Mouse (Mus musculus) heart, adult 11 months (tissue): ENCODE results near the gene E130114P18Rik.
A peak's percentile ranks its signal among the peaks of the same experiment; 100 is the strongest.

ENCODE experiments used
- DNase-seq: peaks from one replicate; pipeline ENCODE4 v3.0.0; 2022

Gene E130114P18Rik

DNA sequence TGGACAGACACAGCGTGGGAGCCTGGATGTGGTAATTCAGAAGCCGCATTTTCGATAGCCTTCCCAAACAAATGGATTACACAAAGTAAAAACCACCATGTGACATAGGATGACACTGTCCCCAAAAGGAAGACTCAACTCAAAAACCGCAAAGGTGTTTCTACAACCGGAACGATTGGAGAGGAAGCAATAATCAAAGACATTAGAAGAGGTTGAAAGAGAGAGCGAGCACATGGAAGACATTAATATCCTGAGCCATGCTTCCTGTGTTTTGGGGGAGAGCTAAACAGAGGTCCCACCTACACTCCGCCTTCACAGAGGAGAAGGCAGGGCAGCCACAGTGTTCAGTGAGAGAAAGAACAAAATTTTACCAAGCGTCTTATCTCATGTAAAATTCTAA lies 181.5 kb downstream of the E130114P18Rik start:
- no peak for DNase-seq

DNA sequence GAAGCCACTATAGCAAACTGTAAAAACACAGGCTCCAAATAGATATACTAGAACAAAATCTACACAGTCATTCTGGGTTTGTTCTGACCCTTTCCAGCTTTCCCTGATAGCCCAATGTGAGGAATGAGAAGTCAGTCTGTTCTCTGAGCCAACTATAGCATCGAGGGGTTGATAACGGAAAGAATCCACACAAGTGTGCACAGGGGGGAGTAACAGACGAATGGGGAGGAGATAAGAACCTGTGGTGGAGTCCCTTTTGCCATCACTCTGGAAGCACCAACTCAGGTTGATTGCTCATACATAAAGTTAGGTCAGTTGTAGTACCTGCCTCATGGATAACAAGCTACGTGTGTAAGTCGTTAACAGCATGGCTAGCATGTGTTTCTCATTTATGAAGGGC lies 184.0 kb downstream of the E130114P18Rik start:
- no peak for DNase-seq

DNA sequence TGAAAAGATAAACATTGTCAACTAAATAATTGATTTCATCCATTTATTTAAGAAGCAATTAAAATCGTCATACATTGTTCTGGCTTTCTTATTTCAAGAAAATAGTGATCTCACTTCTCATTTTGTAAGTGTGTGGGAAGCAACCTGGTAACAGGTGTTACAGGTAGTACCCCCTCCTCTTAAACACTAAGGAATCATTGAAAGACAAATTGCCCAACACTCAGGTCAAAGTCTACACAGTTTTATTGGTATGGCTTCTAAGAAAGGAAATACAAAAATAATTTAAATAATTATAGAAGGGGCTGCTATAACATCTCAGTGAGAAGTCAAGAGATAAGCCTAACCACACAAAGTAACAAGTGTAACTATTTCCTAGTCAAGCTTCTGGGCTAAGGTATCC lies 188.1 kb downstream of the E130114P18Rik start:
- DNase-seq = no peak

DNA sequence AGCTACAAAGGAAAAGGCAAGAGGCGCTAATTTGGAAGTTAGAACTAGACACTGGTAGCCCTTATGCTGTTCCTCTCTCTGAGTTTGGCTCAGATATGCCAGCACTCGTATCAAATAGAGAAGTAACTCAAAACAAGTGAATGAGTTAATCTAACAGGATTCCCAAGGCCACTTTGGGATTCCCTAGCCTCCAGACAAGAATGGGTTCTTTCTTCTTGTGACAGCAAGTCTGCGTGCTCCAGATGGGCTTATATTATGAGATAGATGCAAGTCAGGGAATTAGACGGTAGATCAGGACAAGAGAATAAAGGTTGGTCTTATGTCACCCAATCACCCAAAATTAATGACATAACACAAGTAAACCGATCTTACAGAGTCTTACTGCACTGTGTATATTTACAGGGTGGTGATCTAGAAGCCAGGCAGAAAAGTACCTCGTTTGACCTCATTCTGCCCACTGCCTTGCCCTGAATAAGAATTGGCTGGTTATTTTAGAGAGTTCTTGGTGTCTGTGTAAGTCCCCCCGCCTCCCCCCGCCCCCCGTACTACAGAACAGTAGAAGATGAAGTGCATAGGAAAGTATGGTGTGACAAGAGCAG lies 190.4 kb downstream of the E130114P18Rik start:
- no peak for DNase-seq

DNA sequence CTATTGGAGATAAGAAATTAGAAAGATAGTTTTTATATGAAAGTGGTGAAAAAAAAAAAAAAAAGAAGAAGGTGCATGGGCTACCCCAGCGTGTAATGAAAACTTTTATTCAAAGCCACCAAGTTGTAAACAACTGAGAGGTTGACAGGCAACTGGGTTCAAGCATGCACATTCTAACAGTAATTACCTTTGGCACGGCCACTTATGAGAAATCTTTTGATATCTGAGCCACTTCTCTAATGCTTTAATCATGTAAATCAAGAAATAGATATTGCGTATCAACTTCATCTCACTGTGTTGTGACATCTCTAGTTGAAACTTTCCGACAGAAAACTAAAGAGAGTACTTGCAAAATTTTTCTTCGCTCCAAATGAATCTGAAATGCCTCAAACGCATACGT lies 192.7 kb downstream of the E130114P18Rik start:
- DNase-seq = no peak

DNA sequence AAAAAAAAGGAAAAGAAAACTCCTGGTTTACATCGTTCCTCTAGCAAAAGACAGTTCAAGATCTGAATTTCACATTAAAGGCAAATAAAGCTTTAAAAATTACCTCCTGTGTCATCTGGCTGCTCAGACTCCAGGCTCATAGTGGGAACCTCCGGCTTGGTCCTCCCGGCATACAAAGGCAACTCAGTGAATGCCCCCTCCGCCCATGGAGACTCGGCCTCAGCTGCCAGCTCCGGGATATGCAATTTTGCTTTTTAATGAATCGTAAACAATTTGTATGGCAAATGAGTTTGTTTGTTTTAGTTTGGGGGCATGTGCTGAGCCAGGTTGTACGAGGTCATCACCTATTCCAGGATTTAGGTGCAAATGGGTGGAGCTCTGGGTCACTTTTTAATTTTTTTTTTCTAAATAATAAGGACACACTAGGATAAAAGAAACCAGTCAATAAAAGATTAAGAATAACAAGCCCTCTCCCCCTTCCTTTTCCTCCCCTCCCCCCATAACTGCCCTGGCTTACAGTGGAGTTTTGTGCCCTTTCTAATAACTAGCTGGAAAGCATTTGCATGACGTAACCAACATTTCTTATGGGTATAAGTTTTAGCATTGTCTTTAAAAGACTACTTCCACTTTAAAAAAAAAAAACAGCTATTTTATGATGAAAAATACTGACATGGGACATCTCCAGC lies 193.3 kb downstream of the E130114P18Rik start:
- no peak for DNase-seq

DNA sequence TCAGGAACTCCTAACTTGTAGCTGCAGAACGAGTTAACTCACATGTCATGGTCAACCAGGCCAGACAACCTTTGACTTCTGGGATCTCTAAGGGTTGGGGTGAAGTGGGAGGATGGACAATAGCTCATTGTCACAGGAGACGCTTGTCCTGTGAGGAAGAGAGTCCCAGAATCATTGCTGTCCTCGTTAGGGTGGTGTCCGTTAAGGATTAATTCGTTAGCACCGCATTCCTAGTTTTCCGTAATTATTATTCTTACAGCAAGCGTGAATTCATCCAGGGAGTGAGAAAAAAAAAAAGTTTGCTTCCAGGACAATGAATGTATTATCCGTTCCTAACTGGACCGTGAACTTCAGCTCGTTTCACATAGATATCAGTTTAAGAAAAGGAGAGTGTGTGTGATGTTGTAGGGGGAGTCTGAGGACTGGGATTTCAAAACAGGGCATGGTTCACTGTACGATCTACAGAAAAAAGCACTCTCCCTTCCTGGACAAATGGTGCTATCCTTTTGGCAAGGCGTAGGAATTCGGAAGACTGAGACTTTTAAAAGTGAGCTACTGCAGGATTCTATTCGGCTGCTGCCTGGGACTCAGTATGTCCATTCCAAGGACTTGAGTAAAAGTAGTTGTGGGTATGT lies 195.0 kb downstream of the E130114P18Rik start:
- DNase-seq = no peak

DNA sequence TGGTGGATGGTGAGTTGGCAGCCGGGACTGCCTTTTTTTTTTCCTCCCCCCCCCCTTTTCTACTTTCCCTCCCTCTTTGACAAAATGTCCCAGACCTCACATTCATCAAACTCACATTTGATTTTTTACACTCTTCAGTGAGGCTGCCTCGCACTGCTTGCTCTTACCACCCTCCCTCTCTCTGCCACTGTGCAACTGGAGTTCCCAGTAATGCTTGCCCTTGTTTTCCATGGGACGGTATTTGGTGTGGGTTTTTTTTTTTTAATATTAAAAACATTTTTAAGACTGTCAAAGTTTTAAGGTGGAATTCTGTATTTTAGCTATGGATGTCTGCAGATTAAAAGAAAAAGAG lies 195.8 kb downstream of the E130114P18Rik start:
- no peak for DNase-seq

DNA sequence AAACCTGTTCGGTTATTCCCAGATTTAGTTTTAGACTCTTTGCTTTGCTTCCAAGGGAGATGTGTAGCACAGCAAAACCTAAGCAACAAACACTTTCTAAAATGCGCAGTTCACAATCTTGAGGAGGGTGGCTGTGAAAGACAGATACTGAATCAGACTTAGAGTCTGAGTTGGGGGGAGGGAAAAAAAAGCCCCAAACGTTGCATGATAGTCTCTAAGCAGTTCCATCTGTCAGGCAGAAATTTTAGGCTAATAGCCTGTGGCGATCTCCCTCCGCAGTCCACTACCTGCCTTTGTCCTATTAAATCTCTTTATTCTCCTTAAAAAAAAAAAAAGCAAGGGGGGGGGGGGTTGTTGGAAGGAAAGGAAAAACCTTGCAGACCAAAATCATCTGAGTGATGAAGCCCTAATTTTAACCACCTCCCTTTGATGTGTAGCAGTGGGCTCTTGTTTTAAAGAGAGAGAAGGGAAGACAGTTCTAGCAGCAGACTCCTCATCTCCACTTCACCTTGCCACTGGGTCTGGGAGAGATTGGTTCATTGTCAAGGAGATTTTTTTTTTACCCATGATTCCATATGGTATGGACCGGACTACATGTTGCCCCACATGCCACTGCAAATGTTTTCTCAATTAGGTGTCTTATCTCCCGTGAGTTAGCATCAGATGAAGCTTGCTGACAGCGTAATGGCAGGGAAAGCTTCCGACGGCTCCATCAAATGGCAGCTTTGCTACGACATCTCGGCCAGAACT lies 196.4 kb downstream of the E130114P18Rik start:
- no peak for DNase-seq

DNA sequence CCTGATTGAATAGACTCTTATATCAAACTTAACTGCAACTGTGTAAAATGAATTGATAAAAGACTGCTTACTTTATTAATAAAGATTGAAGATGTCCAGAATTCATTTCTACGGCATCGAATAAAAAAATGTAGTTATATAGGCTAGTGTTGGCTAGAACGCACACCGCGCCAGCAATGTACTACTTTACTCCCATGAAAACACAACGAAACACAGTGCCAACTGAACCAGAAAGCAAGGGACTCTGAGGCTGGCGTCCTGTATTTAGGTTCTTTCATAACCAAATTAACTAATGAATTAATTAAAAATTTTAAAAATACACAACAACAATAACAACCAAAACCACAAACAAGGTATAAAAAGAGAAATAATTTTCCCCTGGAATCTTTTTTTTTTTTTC lies 197.0 kb downstream of the E130114P18Rik start:
- no peak for DNase-seq

DNA sequence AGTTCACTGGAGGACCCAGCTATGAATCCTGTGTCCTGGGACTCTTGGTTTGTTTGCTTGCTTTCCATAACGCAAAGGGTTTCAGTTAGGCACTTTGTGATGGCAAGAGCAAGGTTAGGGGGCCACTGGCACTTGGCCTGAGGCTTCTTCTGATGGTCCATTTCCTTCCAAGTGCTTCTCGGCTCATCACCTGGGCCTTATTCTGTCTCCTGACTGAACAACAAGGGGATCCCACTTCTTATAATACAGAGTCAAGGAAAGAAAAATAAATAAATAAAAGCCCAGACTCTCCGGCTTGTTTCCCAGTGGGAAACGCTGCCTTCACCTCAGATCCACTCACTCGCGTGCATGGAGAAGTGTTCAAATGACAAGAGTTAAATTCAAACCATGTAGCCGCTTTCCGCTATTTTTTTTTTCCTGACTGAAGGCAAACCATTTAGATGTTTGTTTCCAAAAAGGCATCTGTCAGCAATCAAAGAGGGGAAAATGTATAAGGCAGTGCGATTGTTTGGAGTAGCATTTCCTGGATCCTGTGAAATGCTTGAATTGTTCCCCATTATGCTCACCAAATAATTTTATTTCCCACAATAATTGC lies 199.2 kb downstream of the E130114P18Rik start:
- no peak for DNase-seq

DNA sequence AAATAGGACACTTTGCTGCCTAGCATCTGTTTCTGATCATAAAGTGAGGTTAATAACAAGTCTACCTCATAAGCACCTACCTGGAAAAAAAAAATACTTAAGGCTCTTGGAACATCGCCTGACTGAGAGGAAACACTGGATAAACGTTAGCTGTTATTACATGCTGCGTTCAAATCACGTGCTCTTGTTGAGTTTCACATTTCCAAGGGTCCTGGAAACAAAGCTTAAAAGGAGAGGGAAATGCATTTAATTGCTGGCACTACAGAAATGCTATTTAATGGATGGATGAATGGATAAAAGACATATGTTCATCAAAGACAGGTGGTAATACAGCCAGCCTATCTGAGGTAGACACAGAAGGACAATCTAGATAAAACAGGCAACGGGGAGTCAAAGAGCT lies 200.4 kb downstream of the E130114P18Rik start:
- DNase-seq = no peak

DNA sequence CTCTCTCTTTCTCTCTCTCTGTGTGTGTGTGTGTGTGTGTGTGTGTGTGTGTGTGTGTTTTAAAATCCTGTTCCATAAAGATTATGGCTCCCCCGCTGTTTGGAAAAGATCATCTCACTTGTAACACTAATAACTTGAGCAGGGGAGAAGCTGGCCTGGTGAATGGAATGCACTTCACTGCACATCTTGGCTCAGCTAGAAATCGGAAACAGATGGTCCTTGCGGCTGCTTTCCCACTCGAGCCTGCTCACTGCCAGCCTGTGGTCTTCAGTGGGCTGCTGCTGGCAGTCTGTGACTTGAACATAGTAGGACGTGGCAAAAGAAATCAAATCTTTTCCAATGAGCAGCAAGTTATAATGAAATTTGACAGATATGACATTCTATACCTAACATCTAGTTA lies 202.4 kb downstream of the E130114P18Rik start:
- no peak for DNase-seq

DNA sequence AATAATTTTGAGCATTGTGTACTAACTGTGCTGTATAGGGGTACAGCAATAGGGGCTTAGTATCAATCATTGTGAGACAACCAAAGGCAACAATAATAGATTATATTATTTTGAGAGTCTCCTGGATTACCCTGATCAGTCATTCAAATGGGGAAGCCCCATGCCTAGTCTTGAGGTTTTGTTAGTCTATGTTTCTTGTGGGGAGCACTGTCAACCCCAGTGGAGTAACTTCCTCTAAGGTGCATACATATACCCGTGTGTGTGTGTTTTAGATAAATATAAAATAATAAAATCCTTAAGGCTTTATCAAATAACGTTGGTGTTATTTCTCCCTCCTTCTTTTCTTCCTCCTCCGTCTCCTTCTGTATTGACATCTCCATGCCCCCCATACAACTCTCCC lies 208.6 kb downstream of the E130114P18Rik start:
- no peak for DNase-seq

DNA sequence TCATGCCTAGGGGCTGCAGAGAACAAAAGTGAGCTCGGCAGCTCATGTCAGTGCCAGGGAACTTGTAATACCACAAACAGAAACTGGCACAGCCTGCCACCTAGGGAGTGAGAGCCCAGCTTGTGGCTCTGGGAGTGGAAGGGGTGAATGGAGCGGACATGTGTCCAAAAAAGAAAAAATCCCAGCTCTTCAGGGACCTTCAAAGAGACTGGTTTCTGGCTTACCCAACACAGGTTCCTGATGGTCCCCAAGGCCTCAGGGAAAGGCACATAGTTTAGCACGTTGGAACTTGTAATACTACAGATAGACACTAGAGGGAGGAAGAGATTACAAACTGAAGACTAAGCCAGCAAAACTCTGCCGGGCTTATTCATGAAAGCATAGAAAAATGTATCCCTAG lies 213.2 kb downstream of the E130114P18Rik start:
- peak; percentile 82 for DNase-seq

DNA sequence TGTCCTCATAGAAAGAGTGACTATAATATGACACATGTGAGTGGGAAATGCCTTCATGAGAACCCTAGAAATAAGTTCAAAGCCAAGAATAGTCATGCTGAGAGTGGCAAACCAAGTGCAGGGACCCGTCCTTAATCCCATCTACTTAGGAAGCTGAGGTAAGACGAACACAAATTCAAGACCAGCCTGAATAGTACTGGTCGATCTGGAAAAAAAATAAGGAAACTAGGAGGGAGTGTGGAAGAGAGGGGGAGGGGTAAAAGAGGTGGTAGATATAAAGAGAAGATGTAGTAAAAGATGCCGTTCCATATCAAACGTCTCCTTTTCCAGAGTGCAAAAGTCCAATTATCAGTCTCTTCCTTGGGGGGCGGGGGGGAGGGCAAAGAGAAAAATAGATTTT lies 213.7 kb downstream of the E130114P18Rik start:
- no peak for DNase-seq

DNA sequence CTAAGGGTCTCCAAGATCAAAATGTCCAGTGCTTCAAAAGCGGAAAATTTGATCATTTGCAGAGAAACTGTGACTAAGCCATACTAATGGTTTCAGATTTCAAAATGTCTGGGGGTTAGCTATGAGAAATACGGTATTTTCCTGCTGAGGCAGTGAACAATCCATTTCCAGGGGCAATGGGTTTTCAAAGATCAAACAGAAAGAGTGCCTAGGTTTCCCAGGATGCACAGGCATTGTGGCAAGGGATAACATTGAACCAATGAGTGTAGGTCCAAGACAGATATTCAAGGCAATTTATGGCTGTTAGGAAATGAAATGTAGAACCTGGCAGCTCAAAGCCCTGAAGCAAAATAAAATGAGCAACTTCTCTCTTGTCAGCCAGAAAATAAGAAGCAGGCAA lies 220.3 kb downstream of the E130114P18Rik start:
- DNase-seq = no peak

DNA sequence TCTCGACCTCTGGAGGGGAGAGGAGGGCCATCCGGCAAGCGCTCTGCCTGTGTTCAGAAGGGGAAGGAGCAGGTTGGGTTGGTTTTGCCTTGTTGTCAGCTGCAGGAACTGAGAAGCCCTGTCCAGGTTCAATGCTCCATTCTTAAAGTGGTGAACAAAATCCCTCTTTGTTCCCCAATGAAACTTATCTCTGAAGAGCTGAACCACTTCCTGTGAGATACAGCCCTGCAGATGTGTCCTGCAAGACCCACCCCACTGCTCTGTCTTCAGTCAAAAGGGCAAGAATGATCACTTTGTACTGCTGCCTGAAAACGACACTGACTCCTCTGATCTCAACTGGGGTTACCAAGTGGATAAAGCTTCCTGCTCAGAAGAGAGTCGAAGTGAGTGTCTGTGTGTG lies 233.9 kb downstream of the E130114P18Rik start:
- DNase-seq = peak; percentile 57

DNA sequence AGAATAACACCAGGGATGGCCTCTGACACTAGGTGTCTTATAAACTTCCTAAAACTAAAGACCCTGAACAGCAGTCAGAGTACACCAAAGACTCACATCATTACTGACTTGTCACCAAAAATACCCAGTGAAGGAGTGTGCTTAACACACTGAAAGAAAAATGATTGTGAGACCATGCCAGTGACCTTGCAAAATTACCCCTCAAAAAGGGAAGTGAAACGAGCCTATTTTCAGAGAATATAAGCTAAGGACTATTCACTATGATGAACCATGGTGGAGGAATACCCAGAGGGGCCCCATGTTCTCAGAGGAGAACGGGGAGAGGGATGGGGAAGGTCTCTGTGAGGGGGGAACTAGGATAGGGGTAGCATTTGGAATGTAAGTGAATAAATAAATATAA lies 245.8 kb downstream of the E130114P18Rik start:
- DNase-seq = no peak

DNA sequence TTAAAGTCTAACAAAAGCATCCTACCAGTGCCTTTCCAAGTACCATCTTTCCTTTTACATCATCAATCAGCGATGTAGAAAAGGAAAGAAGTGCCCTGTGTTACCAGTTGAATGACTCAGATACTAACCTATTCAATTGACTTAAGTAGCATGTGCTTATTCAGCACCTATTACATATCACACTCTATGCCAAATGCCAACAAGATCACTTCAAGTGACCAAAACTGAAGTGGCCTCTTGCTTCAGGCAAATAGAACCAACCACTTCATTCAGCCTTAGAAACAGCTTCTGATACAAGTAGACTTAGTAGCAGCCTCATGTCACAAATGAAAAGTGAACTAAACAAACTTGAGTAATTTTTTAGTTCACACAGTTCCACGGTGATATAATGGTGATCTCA lies 249.4 kb downstream of the E130114P18Rik start:
- no peak for DNase-seq
